Comparison of ENCODE assay signal across 24 mouse cellular contexts in the genomic region with DNA sequence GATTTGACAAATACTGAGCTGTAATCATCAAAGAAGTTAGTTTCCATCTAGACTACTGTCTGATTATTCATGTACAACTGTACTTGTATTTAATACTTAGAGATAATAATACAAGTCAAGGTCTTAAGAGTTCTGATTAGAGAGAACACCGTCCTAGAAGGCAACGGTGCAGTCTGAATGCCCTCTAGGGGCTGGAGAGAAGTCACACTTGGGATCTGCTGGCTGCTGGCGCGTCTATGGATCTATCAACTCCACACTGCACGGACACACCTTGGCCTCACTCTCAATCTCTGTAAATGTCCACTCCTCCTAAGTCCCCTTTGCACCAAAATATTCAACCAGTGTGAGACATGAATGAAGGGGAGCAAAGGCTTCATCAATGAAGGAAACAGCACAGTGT. TPM values are rescaled to one million over a fixed set of nuclear protein-coding genes. Genes with fewer than 3 reads are reported as not detected.
DNase-seq lines count a peak whose midpoint lies in the region; TF ChIP-seq lines count a peak whose summit lies in the region.
"Had no signal": no experiment of that assay in that cellular context is flagged by ENCODE, and none has a peak within 500 bp of the region (broad histone marks: within the 10 kb centered on the region; RNA-seq: fewer than 3 reads in every experiment).

No protein-coding gene starts in this region.

- peaks cover 4% of the 10 kb centered on the region for H3K4me1 ChIP-seq in liver, adult 2 months (ENCODE audit: control insufficient read depth, insufficient read depth, low read length)
- no peaks in the 10 kb centered on the region for H3K4me1 ChIP-seq in cortical plate, adult 2 months (ENCODE audit: control insufficient read depth, insufficient read depth, low read length)
- H3K4me1 ChIP-seq: forebrain, embryonic 13.5 days; heart, embryonic 12.5 days; hindbrain, embryonic 13.5 days; limb, embryonic 12.5 days; liver, embryonic 13.5 days; megakaryocyte, embryonic 14.5 days; midbrain, embryonic 12.5 days; neural tube, embryonic 13.5 days had no signal

- H3K4me3 ChIP-seq in gastrocnemius, adult 2 months = no peak overlapping the region
- H3K4me3 ChIP-seq in liver, adult 2 months (ENCODE audit: insufficient read depth, low read depth, low read length) = no peak overlapping the region
- H3K4me3 ChIP-seq in cortical plate, adult 2 months (ENCODE audit: insufficient read depth, low read length) = no peak overlapping the region
- H3K4me3 ChIP-seq: forebrain, embryonic 13.5 days; heart, embryonic 12.5 days; hindbrain, embryonic 13.5 days; limb, embryonic 12.5 days; liver, embryonic 13.5 days; megakaryocyte, embryonic 14.5 days; midbrain, embryonic 12.5 days; myocyte; neural tube, embryonic 13.5 days had no signal

- no peaks in the 10 kb centered on the region for H3K79me2 ChIP-seq in liver, adult 2 months (ENCODE audit: control insufficient read depth, insufficient read depth, low read length)

- H3K27me3 ChIP-seq in liver, adult 2 months (ENCODE audit: control insufficient read depth, insufficient read depth, low read length) = no peaks in the 10 kb centered on the region
- H3K27me3 ChIP-seq: forebrain, embryonic 13.5 days; heart, embryonic 12.5 days; hindbrain, embryonic 13.5 days; limb, embryonic 12.5 days; liver, embryonic 13.5 days; megakaryocyte, embryonic 14.5 days; midbrain, embryonic 12.5 days; neural tube, embryonic 13.5 days had no signal

- WGBS in liver, adult 2 months = 83% methylated on average over 5 of the region's 5 CpGs

- peak; percentile 38 for DNase-seq in gastrocnemius, adult 2 months
- no peak for DNase-seq in gastrocnemius, postnatal 36 days
- no peak for DNase-seq in liver, adult 2 months (ENCODE audit: extremely low read depth, low read depth, low spot score)
- no peak for DNase-seq in liver
- DNase-seq in skeletal muscle tissue, adult 2 months (ENCODE audit: low read depth, low spot score) = peak; percentile 65
- no peak for DNase-seq in Muller cell, postnatal 12 days (ENCODE audit: inconsistent ontology term)
- DNase-seq in natural killer cell, adult 2 months (ENCODE audit: low spot score in 2 of 2) = no peak
- DNase-seq: cerebellum, adult 18-20 months; cerebellum, postnatal 14 days; heart, postnatal 4 days; layer of hippocampus, adult 9-11 months; liver, embryonic 13.5 days; lung, embryonic 14.5 days; lung, postnatal 4 days had no signal

- intact Hi-C loops in gastrocnemius, adult 2 months (cut with DNase I) = loop anchor here (2.0 kb wide), 1 partner anchor 59 kb away; no protein-coding TSS in a partner anchor
- intact Hi-C loops in gastrocnemius, postnatal 36 days (cut with DNase I) = no loop called here

- no peak overlapping the region for H3K9ac ChIP-seq in liver, adult 2 months (ENCODE audit: low read depth, low read length)
- H3K9ac ChIP-seq: forebrain, embryonic 13.5 days; heart, embryonic 12.5 days; hindbrain, embryonic 13.5 days; limb, embryonic 12.5 days; liver, embryonic 13.5 days; lung, embryonic 14.5 days; midbrain, embryonic 12.5 days; neural tube, embryonic 13.5 days had no signal

- no peak for TF ChIP-seq POLR2A in liver, adult 2 months (IDR thresholded peaks at IDR 0.05; ENCODE audit: extremely low read depth, insufficient read depth, low read length)
- TF ChIP-seq POLR2A in cortical plate, adult 2 months (IDR thresholded peaks at IDR 0.05; ENCODE audit: extremely low read depth, insufficient read depth, low read length) = no peak

- TF ChIP-seq CTCF in gastrocnemius, adult 2 months (IDR thresholded peaks at IDR 0.05) = peak; percentile 51
- 0 out of 2 replicates have a peak, but pooled peaks have one; percentile 6 for TF ChIP-seq CTCF in liver, adult 2 months (IDR thresholded peaks at IDR 0.05; ENCODE audit: low read depth, low read length)
- TF ChIP-seq CTCF in cortical plate, adult 2 months (IDR thresholded peaks at IDR 0.05; ENCODE audit: extremely low read depth, insufficient read depth, low read length) = 0 out of 2 replicates have a peak, but pooled peaks have one; percentile 0

- peaks cover 37% of the 10 kb centered on the region for H3K36me3 ChIP-seq in liver, adult 2 months (ENCODE audit: control insufficient read depth, insufficient read depth, low read length)

- peak overlapping the region; percentile 86 for H3K27ac ChIP-seq in gastrocnemius, adult 2 months
- H3K27ac ChIP-seq in liver, adult 2 months (replicated peaks; ENCODE audit: insufficient read depth, low read depth, low read length) = 0 out of 2 replicates have a peak overlapping the region, but pooled peaks have one; percentile 6
- no peak overlapping the region for H3K27ac ChIP-seq in cortical plate, adult 2 months (ENCODE audit: insufficient read depth, low read length)
- H3K27ac ChIP-seq: forebrain, embryonic 13.5 days; hindbrain, embryonic 13.5 days; limb, embryonic 12.5 days; liver, embryonic 13.5 days; midbrain, embryonic 12.5 days; neural tube, embryonic 13.5 days had no signal

RNA-seq across cellular contexts. Expression of a gene that starts 47.2 kb away (rescaled TPM):
- 10 to 100 TPM; 30.1 to 90.4 TPM for total RNA-seq in gastrocnemius, adult 2 months (2021)
- 10 to 100 TPM; 40.1 to 82.4 TPM for total RNA-seq in gastrocnemius, postnatal 36 days (2021)
- 3.2 and 5.5 TPM in 2 replicates for total RNA-seq in liver, adult 2 months (2014; rRNA removed)
- 4.1 and 6.1 TPM in 2 replicates for polyA plus RNA-seq in liver, adult 2 months (2012; rRNA removed)
- 7.9 and 8.3 TPM in 2 replicates for polyA plus RNA-seq in cortical plate, adult 2 months (2012; rRNA removed)
- polyA plus RNA-seq: activated CD4-positive, CD25-positive, alpha-beta regulatory T cell, adult 4 months had no signal

Comparison
In these comparisons a context has a peak if more than half of its experiments do, and no peak if none do; other contexts are left out.
1. DNase-seq: peak in gastrocnemius, adult 2 months (single experiment) and skeletal muscle tissue, adult 2 months (single experiment); none in gastrocnemius, postnatal 36 days (0 of 2), liver, adult 2 months (single experiment), liver (single experiment), Muller cell, postnatal 12 days (single experiment) and natural killer cell, adult 2 months (0 of 2).
2. CTCF ChIP-seq: peak in every context shown above with its lines; median percentile 51 in gastrocnemius, adult 2 months; 6 in liver, adult 2 months; 0 in cortical plate, adult 2 months.